Mouse (Mus musculus) C2C12 (cell line): ENCODE measurements around the gene Lcor. TPM values are rescaled to one million over a fixed set of nuclear protein-coding genes. Genes with fewer than 3 reads are reported as not detected.

ENCODE experiments used
- H3K27me3 ChIP-seq: one replicate; pipeline ENCODE4 v1.6.1; 2011; ENCODE audit not compliant: control insufficient read depth, insufficient read depth, insufficient read length
- H3K36me3 ChIP-seq: one replicate; pipeline ENCODE4 v1.6.1; 2011; ENCODE audit not compliant: control insufficient read depth, insufficient read depth
- H3K4me3 ChIP-seq: one replicate; pipeline ENCODE4 v1.5.1; 2011; ENCODE audit warnings: mild to moderate bottlenecking, control low read depth; ENCODE audit not compliant: poor library complexity, insufficient read depth, severe bottlenecking
- H3K79me2 ChIP-seq: one replicate; pipeline ENCODE4 v1.6.1; 2011; ENCODE audit not compliant: control insufficient read depth, insufficient read depth
- H3K79me3 ChIP-seq: one replicate; pipeline ENCODE4 v1.6.1; 2011; ENCODE audit warnings: low read depth, control low read depth
- H3ac ChIP-seq: one replicate; pipeline ENCODE3; 2011; ENCODE audit warnings: low read depth; ENCODE audit not compliant: control insufficient read depth, insufficient read length
- CEBPB ChIP-seq: IDR thresholded peaks from one replicate; pipeline ENCODE4 v1.6.1; 2011; ENCODE audit warnings: low read depth, mild to moderate bottlenecking, control low read depth, moderate library complexity
- CTCF ChIP-seq: IDR thresholded peaks from one replicate; pipeline ENCODE4 v1.5.1; 2011; ENCODE audit not compliant: control insufficient read depth, insufficient read depth, insufficient read length
- FOSL1 ChIP-seq: IDR thresholded peaks from one replicate; pipeline ENCODE4 v1.8.0; 2011; ENCODE audit warnings: mild to moderate bottlenecking, low read length; ENCODE audit not compliant: poor library complexity, insufficient read depth, severe bottlenecking
- MAX ChIP-seq: IDR thresholded peaks from one replicate; pipeline ENCODE4 v1.6.1; 2011; ENCODE audit warnings: mild to moderate bottlenecking, control low read depth
- MYOD1 ChIP-seq: IDR thresholded peaks from one replicate; pipeline ENCODE4 v1.6.1; 2011; ENCODE audit warnings: low read depth; ENCODE audit not compliant: control insufficient read depth, insufficient read length
- MYOG ChIP-seq: IDR thresholded peaks from one replicate; pipeline ENCODE4 v1.6.1; 2011; ENCODE audit not compliant: control insufficient read depth, insufficient read length; ENCODE audit errors: extremely low read depth
- USF1 ChIP-seq: IDR thresholded peaks from one replicate; pipeline ENCODE4 v1.6.1; 2011; ENCODE audit warnings: low read depth, mild to moderate bottlenecking, control low read depth, moderate library complexity
- polyA plus RNA-seq: library from polyadenylated mRNA; unstranded; fragments of >200 nt; fragmentation: generic; extraction: Trizol; gene quantifications from one replicate; pipeline ENCODE4 v1.2.1, GENCODE M21; 2012; ENCODE audit warnings: missing spikeins

Gene Lcor
- polyA plus RNA-seq, 1 experiment: 1.2 TPM

- Histone ChIP-seq H3K4me3 (no peak overlapping the region), H3K27me3 (no peaks in the 10 kb centered on the region), H3ac (no peak overlapping the region), H3K79me3 (peaks cover 88% of the 10 kb centered on the region), H3K36me3 (no peaks in the 10 kb centered on the region), H3K79me2 (peaks cover 100% of the 10 kb centered on the region)
- TF ChIP-seq USF1 (no peak), MAX (no peak), MYOG (no peak), CEBPB (no peak), MYOD1 (no peak), CTCF (no peak), FOSL1 (no peak)
These were observed 36.7 kb downstream of the Lcor start for GRCm38 (mm10) chr19:41519121-41519520.

DNA sequence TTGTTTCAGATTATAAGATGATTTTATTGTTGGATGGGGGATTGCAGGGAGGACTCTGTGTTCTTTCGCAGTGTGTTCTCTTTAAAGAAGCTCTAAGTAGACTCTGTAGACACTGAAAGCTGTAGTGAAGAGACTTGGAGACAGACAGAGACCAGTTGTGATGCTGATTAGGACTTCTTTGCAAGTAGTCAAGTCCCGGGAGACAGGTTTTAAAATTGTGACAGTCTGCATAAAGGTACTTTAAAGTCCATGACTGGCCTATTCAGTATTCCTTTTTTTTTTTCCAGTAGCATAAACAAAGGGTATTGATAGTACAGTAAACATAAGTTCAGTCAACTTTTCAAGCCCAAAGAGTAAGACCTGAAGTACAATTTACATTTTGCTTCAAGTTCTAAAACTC, 39.8 kb downstream of the Lcor start:
- no peaks in the 10 kb centered on the region for H3K36me3 ChIP-seq
- TF ChIP-seq USF1 (no peak), FOSL1 (no peak), CEBPB (no peak), MAX (no peak), CTCF (no peak), MYOG (no peak), MYOD1 (no peak)

DNA sequence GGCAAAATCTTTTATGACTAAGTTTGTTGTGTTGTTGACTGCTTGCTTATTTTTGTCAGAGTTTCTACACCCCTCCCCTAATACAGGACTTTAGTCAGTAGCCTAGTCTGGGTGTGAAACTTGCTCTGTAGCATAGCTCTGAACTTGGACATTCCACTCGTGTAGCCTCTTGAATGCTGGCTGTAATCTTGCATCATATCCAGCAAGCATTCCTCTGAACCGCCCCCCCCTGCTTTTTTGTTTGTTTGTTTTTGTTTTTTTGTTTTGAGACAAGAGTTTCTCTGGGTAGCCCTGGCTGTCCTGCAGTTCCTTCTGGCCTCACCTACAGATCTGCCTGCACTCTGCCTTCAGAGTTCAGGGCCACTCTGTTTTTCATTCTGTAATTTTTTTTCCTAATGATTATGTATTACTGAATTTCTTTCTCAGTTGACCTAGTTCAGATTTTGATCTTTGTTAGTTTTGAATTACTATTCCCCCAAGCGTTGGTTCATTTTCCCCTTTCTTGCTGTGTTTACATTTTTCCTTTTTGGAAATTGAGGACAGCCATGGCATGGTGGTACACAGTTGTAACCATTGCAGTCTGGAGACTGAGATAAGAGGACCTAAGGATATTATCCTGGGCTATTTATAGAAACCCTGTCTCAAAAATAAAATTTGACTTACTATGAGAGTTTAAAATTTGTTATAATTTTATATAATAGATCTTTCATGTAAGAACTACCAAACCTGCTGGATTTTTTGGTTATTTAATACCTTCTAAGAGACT, 41.5 kb downstream of the Lcor start:
- Histone ChIP-seq H3K27me3 (no peaks in the 10 kb centered on the region), H3K79me3 (peaks cover 64% of the 10 kb centered on the region), H3K79me2 (peaks cover 86% of the 10 kb centered on the region), H3K36me3 (no peaks in the 10 kb centered on the region), H3ac (no peak overlapping the region), H3K4me3 (no peak overlapping the region)
- no peak for TF ChIP-seq MYOD1
- TF ChIP-seq USF1: no peak
- TF ChIP-seq CEBPB: no peak
- no peak for TF ChIP-seq CTCF
- TF ChIP-seq FOSL1: no peak
- no peak for TF ChIP-seq MYOG
- TF ChIP-seq MAX: no peak

More for the DNA sequence above, 39.8 kb downstream of the Lcor start:
- no peaks in the 10 kb centered on the region for H3K27me3 ChIP-seq
- H3K4me3 ChIP-seq: no peak overlapping the region
- H3ac ChIP-seq: no peak overlapping the region
- H3K79me2 ChIP-seq: peaks cover 86% of the 10 kb centered on the region
- H3K79me3 ChIP-seq: peaks cover 69% of the 10 kb centered on the region

DNA sequence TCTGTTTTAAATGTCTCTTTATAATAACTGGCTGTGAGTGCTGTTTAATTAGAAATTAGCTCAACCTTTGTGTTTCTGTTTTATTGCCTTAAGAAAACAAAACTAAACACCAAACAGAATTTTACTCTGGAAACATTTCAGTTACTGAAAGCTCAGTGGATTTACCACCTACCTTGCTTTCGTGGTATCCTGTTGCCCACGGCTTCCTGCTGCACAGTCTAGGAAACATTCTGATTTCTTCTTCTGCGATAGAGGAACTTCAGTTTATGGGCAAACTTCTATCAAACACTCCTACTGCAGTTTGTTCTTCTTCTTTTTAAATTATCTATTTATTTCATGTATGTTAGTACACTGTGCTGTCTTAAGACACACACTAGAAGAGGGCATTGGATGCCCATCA, 46.7 kb downstream of the Lcor start:
- Histone ChIP-seq H3K79me3 (peaks cover 46% of the 10 kb centered on the region), H3K36me3 (peaks cover 8% of the 10 kb centered on the region), H3K27me3 (no peaks in the 10 kb centered on the region), H3K79me2 (peaks cover 83% of the 10 kb centered on the region), H3ac (no peak overlapping the region), H3K4me3 (no peak overlapping the region)
- TF ChIP-seq USF1: no peak
- TF ChIP-seq MYOG: no peak
- TF ChIP-seq MAX: no peak

GRCm38 (mm10) chr19:41534021-41534420, 51.6 kb downstream of the Lcor start:
- no peak for TF ChIP-seq MYOD1
- TF ChIP-seq MAX: no peak
- TF ChIP-seq FOSL1: no peak
- no peak for TF ChIP-seq USF1
- no peak for TF ChIP-seq MYOG
- TF ChIP-seq CEBPB: no peak
- no peak for TF ChIP-seq CTCF
- Histone ChIP-seq H3K36me3 (peaks cover 21% of the 10 kb centered on the region), H3K4me3 (no peak overlapping the region), H3ac (no peak overlapping the region), H3K79me2 (peaks cover 91% of the 10 kb centered on the region), H3K27me3 (no peaks in the 10 kb centered on the region), H3K79me3 (peaks cover 53% of the 10 kb centered on the region)

GRCm38 (mm10) chr19:41556981-41557380, 74.5 kb downstream of the Lcor start:
- H3K4me3 ChIP-seq: no peak overlapping the region
- H3K27me3 ChIP-seq: no peaks in the 10 kb centered on the region
- peaks cover 5% of the 10 kb centered on the region for H3K79me3 ChIP-seq
- no peaks in the 10 kb centered on the region for H3K79me2 ChIP-seq
- H3ac ChIP-seq: no peak overlapping the region
- TF ChIP-seq MYOG: no peak
- TF ChIP-seq MAX: no peak
- no peak for TF ChIP-seq MYOD1
- TF ChIP-seq USF1: no peak
- TF ChIP-seq FOSL1: no peak
- TF ChIP-seq CEBPB: no peak
- TF ChIP-seq CTCF: no peak
- H3K36me3 ChIP-seq: peaks cover 82% of the 10 kb centered on the region
